ENCODE assay signal across 10 mouse cellular contexts in genomic region chr11:99307579-99307978, GRCm38 (mm10). TPM values are rescaled to one million over a fixed set of nuclear protein-coding genes. Genes with fewer than 3 reads are reported as not detected.
DNase-seq lines count a peak whose midpoint lies in the region; ATAC-seq and TF ChIP-seq lines count a peak whose summit lies in the region.
"Had no signal": no experiment of that assay in that cellular context is flagged by ENCODE, and none has a peak within 500 bp of the region (broad histone marks: within the 10 kb centered on the region; RNA-seq: fewer than 3 reads in every experiment).

No protein-coding gene starts in this region.

- H3K4me2 ChIP-seq in liver, embryonic 12.5 days = no peak overlapping the region
- H3K4me2 ChIP-seq in neural tube, embryonic 11.5 days (ENCODE audit: low read depth) = no peak overlapping the region

- no peaks in the 10 kb centered on the region for H3K36me3 ChIP-seq in liver, embryonic 12.5 days
- no peaks in the 10 kb centered on the region for H3K36me3 ChIP-seq in neural tube, embryonic 11.5 days (ENCODE audit: control insufficient read depth, insufficient read depth, low read length)

- peak; percentile 60 for DNase-seq in liver
- DNase-seq in T-cell, adult 2 months (ENCODE audit: low spot score) = peak; percentile 58
- peak; percentile 74 to 81 for DNase-seq in cerebellum, postnatal 36 days
- peak; percentile 43 to 67 for DNase-seq in heart, postnatal 36 days
- peak; percentile 41 to 65 for DNase-seq in left cerebral cortex, adult 2 months (ENCODE audit: extremely low spot score in 1 of 2, low spot score in 2 of 2)
- DNase-seq in neural tube, embryonic 11.5 days (ENCODE audit: low spot score) = peak; percentile 75
- peak; percentile 58 for DNase-seq in thymus, postnatal 25 days

- intact Hi-C loops in heart, postnatal 36 days (cut with DNase I) = loop anchor here (1.0 kb wide), 1 partner anchor 118 kb away; no protein-coding TSS in a partner anchor
- intact Hi-C loops in left cerebral cortex, adult 2 months (cut with DNase I) = loop anchor here (2.0 kb wide), 1 partner anchor 119 kb away; no protein-coding TSS in a partner anchor

- H3K4me1 ChIP-seq in liver, embryonic 12.5 days = no peaks in the 10 kb centered on the region
- H3K4me1 ChIP-seq in neural tube, embryonic 11.5 days (ENCODE audit: control insufficient read depth, insufficient read depth, low read length) = no peaks in the 10 kb centered on the region

- WGBS in liver, embryonic 12.5 days (ENCODE audit: insufficient replicate concordance) = 16% methylated on average over 2 of the region's 2 CpGs
- 32% methylated on average over 2 of the region's 2 CpGs for WGBS in neural tube, embryonic 11.5 days

- H3K4me3 ChIP-seq in liver, embryonic 12.5 days = no peak overlapping the region
- no peak overlapping the region for H3K4me3 ChIP-seq in left cerebral cortex, adult 2 months
- no peak overlapping the region for H3K4me3 ChIP-seq in neural tube, embryonic 11.5 days (ENCODE audit: low read depth, low read length)

- no peaks in the 10 kb centered on the region for H3K9me3 ChIP-seq in liver, embryonic 12.5 days (replicated peaks)
- no peaks in the 10 kb centered on the region for H3K9me3 ChIP-seq in neural tube, embryonic 11.5 days (ENCODE audit: control insufficient read depth, low read length)

- H3K27me3 ChIP-seq in liver, embryonic 12.5 days (replicated peaks) = no peaks in the 10 kb centered on the region
- no peaks in the 10 kb centered on the region for H3K27me3 ChIP-seq in neural tube, embryonic 11.5 days (ENCODE audit: control insufficient read depth, insufficient read depth, low read length)

- no peak overlapping the region for H3K27ac ChIP-seq in liver, embryonic 12.5 days
- no peak overlapping the region for H3K27ac ChIP-seq in left cerebral cortex, adult 2 months
- H3K27ac ChIP-seq in neural tube, embryonic 11.5 days (ENCODE audit: low read depth, low read length) = no peak overlapping the region

- ATAC-seq in liver, embryonic 12.5 days = no peak
- no peak for ATAC-seq in neural tube, embryonic 11.5 days (ENCODE audit: insufficient read depth, low FRiP score, low TSS enrichment)

- H3K9ac ChIP-seq in liver, embryonic 12.5 days = no peak overlapping the region
- H3K9ac ChIP-seq in neural tube, embryonic 11.5 days (ENCODE audit: low read length) = no peak overlapping the region

- peak; percentile 78 for TF ChIP-seq CTCF in left cerebral cortex, adult 2 months (IDR thresholded peaks at IDR 0.05)

RNA-seq across cellular contexts. Expression of gene Krt25, which starts 15.2 kb away (rescaled TPM):
- polyA plus RNA-seq in liver, embryonic 12.5 days (2016; fragmentation: Nextera tagmentation; extraction: Ambion mirVana) = not detected in 2 replicates
- not detected for total RNA-seq in heart, postnatal 36 days (2021)
- total RNA-seq in left cerebral cortex, adult 2 months (2021) = not detected
- 0.12 and 0.23 TPM in 2 replicates for polyA plus RNA-seq in neural tube, embryonic 11.5 days (2014; fragmentation: Nextera tagmentation; extraction: Ambion mirVana)
- total RNA-seq: gastrocnemius, adult 8-10 months had no signal

RNA-seq across cellular contexts. Expression of gene Krt24, which starts 22.5 kb away (rescaled TPM):
- not detected in 2 replicates for polyA plus RNA-seq in liver, embryonic 12.5 days (2016; fragmentation: Nextera tagmentation; extraction: Ambion mirVana)
- not detected for total RNA-seq in heart, postnatal 36 days (2021)
- not detected for total RNA-seq in left cerebral cortex, adult 2 months (2021)
- not detected in 2 replicates for polyA plus RNA-seq in neural tube, embryonic 11.5 days (2014; fragmentation: Nextera tagmentation; extraction: Ambion mirVana)
- total RNA-seq: gastrocnemius, adult 8-10 months had no signal
- polyA plus RNA-seq: neural tube, embryonic 14.5 days had no signal

RNA-seq across cellular contexts. Expression of gene Krt26, which starts 30.2 kb away (rescaled TPM):
- not detected in 2 replicates for polyA plus RNA-seq in liver, embryonic 12.5 days (2016; fragmentation: Nextera tagmentation; extraction: Ambion mirVana)
- total RNA-seq in heart, postnatal 36 days (2021) = not detected
- total RNA-seq in left cerebral cortex, adult 2 months (2021) = not detected
- 0.12 TPM in 1 of 2 replicates, not detected in the other for polyA plus RNA-seq in neural tube, embryonic 11.5 days (2014; fragmentation: Nextera tagmentation; extraction: Ambion mirVana)
- total RNA-seq: gastrocnemius, adult 8-10 months had no signal

RNA-seq across cellular contexts. Expression of gene Krt27, which starts 43.3 kb away (rescaled TPM):
- polyA plus RNA-seq in liver, embryonic 12.5 days (2016; fragmentation: Nextera tagmentation; extraction: Ambion mirVana) = not detected in 2 replicates
- not detected for total RNA-seq in heart, postnatal 36 days (2021)
- not detected for total RNA-seq in left cerebral cortex, adult 2 months (2021)
- not detected in 2 replicates for polyA plus RNA-seq in neural tube, embryonic 11.5 days (2014; fragmentation: Nextera tagmentation; extraction: Ambion mirVana)
- total RNA-seq: gastrocnemius, adult 8-10 months had no signal
- polyA plus RNA-seq: neural tube, embryonic 14.5 days had no signal
